Mouse (Mus musculus): ENCODE measurements at regions not wholly inside any gene's neighbourhood (a gene's known extent, or its start where the extent isn't known, plus 50 kb on each side); places are given as distances from the start of the nearest gene placed in this dataset.

DNA sequence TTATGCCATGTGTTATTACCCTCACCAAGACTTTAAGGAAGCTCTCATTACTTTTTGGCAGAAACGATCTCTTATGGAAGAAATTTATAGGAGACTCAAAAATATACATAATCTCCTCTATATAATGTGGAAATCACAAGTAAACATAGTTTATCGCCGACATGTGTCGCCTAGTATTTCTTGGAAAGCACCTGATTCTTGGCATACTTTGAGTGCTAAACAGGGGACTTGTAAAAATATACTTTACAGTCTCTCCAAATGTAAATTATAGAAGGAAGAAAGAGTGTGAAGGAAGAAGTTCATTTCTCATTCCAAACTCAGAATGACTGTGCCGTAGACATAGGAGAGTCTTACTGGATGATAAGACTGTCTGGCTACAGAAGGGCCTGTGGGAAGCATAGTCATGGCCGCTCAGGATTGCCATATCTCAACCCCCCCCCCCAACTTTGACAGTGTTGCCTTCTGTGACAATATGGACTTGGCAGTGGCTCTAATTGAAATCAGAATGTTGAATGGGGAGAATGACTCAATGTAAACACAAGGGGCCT, 102.3 kb downstream of the Gm815 start:
- TF ChIP-seq USF1 (IDR thresholded peaks at IDR 0.05; ENCODE audit: low read depth, low read length) (no peak), POLR2A (IDR thresholded peaks at IDR 0.05; ENCODE audit: control insufficient read depth in 1 of 2, insufficient read depth in 1 of 2, low read depth in 1 of 2, low read length in 2 of 2, poor library complexity in 1 of 2) (no peak), SIN3A (IDR thresholded peaks at IDR 0.05; ENCODE audit: low read length) (no peak), CTCF (IDR thresholded peaks at IDR 0.05 in 2 of 3, conservative IDR thresholded peaks at IDR 0.05 in 1 of 3; ENCODE audit: control insufficient read depth in 1 of 3, insufficient read depth in 1 of 3, low read depth in 2 of 3, low read length in 3 of 3, poor library complexity in 1 of 3, severe bottlenecking in 1 of 3) (no peak), EP300 (IDR thresholded peaks at IDR 0.05; ENCODE audit: low read depth in 1 of 2, low read length in 2 of 2) (no peak), MAFK (IDR thresholded peaks at IDR 0.05; ENCODE audit: borderline replicate concordance, low read depth, low read length) (no peak), CHD2 (IDR thresholded peaks at IDR 0.05; ENCODE audit: low read length) (no peak), MEF2A (IDR thresholded peaks at IDR 0.05; ENCODE audit: extremely low read depth, insufficient replicate concordance, low read depth, low read length, poor library complexity, severe bottlenecking) (no peak), HCFC1 (IDR thresholded peaks at IDR 0.05; ENCODE audit: low read depth, low read length) (no peak), MYC (IDR thresholded peaks at IDR 0.05; ENCODE audit: low read depth, low read length) (no peak), MXI1 (IDR thresholded peaks at IDR 0.05; ENCODE audit: low read depth, low read length) (no peak), ELF1 (IDR thresholded peaks at IDR 0.05; ENCODE audit: low read depth, low read length) (no peak), TCF12 (IDR thresholded peaks at IDR 0.05; ENCODE audit: low read depth, low read length) (no peak), KAT2A (conservative IDR thresholded peaks at IDR 0.05; ENCODE audit: low read depth, low read length) (no peak)
